In the genomic region with DNA sequence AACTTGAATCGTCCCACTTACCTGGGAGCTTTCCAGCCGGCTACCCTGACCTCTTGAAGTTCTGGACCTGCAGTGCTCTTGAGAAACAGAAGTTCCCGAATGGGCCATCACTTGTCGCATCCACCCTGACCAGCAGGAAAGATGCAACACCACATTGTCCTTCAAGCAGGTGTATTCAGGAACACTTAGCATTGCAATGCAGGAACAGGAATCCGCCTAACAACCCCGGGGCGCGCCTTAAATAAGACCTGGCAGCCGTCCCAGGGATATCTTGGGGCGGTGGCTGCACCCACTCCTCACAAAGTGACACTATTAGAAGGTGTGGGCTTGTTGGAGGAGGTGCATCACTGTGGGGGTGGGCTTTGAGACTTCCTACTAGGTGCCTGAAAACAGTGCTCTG, we compare ENCODE assay signal across 27 mouse cellular contexts. TPM values are rescaled to one million over a fixed set of nuclear protein-coding genes. Genes with fewer than 3 reads are reported as not detected.
DNase-seq lines count a peak whose midpoint lies in the region; TF ChIP-seq lines count a peak whose summit lies in the region.
"Had no signal": no experiment of that assay in that cellular context is flagged by ENCODE, and none has a peak within 500 bp of the region (broad histone marks: within the 10 kb centered on the region; RNA-seq: fewer than 3 reads in every experiment).

No protein-coding gene starts in this region.

- TF ChIP-seq POLR2A in cerebellum, adult 2 months (IDR thresholded peaks at IDR 0.05; ENCODE audit: borderline replicate concordance, insufficient read depth, low read length), result no peak
- no peak for TF ChIP-seq POLR2A in kidney, adult 2 months (IDR thresholded peaks at IDR 0.05; ENCODE audit: low read depth, low read length)

- no peaks in the 10 kb centered on the region; the same call in 1 of the 2 replicates for H3K4me1 ChIP-seq in cerebellum, adult 2 months (ENCODE audit: control insufficient read depth, insufficient read depth, low read length)
- H3K4me1 ChIP-seq in kidney, adult 2 months (ENCODE audit: control insufficient read depth, insufficient read depth, low read length), result no peaks in the 10 kb centered on the region
- H3K4me1 ChIP-seq: forebrain, embryonic 12.5 days; limb, embryonic 12.5 days; midbrain, embryonic 12.5 days; neural tube, embryonic 12.5 days had no signal

- WGBS in cerebellum, adult 2 months, result 97% methylated on average over 10 of the region's 10 CpGs
- 96% methylated on average over 10 of the region's 10 CpGs for WGBS in kidney, adult 2 months

- H3K36me3 ChIP-seq in kidney, adult 2 months (ENCODE audit: control insufficient read depth, insufficient read depth, low read length), result peaks cover 3% of the 10 kb centered on the region

- DNase-seq in cerebellum, adult 2 months, result peak; percentile 1 to 4
- no peak for DNase-seq in cerebellum, postnatal 4 days (ENCODE audit: low spot score in 2 of 2)
- peak; percentile 1 for DNase-seq in kidney, adult 18-20 months
- no peak for DNase-seq in kidney, adult 2 months
- DNase-seq in thymus, postnatal 4 days, result peak; percentile 4
- DNase-seq in thymus, postnatal 36 days, result no peak
- peak; percentile 92 for DNase-seq in ZHBTc4 (ENCODE audit: low read depth, low spot score)
- DNase-seq in left cerebral cortex, adult 18-20 months (ENCODE audit: low spot score in 2 of 2), result no peak
- DNase-seq: adrenal gland, adult 8-10 months; cerebellum, adult 11-12 months; gastrocnemius, postnatal 14 days; heart, adult 2 months; heart, postnatal 4 days; lung, postnatal 36 days; right cerebral cortex, postnatal 4 days; thymus, postnatal 25 days had no signal

- H3K27me3 ChIP-seq in cerebellum, adult 2 months (ENCODE audit: control insufficient read depth, insufficient read depth, low read length), result no peaks in the 10 kb centered on the region
- no peaks in the 10 kb centered on the region for H3K27me3 ChIP-seq in kidney, adult 2 months (replicated peaks; ENCODE audit: control insufficient read depth, insufficient read depth, low read length)
- H3K27me3 ChIP-seq: forebrain, embryonic 12.5 days; heart, embryonic 12.5 days; kidney, embryonic 15.5 days; limb, embryonic 12.5 days; midbrain, embryonic 12.5 days; neural tube, embryonic 12.5 days; Patski had no signal

- no peak overlapping the region for H3K27ac ChIP-seq in cerebellum, adult 2 months (ENCODE audit: insufficient read depth, low read length)
- no peak overlapping the region for H3K27ac ChIP-seq in kidney, adult 2 months (ENCODE audit: insufficient read depth, low read depth, low read length)
- H3K27ac ChIP-seq: forebrain, embryonic 12.5 days; heart, adult 2 months; hindbrain, embryonic 14.5 days; kidney, embryonic 15.5 days; left cerebral cortex, adult 2 months; limb, embryonic 12.5 days; midbrain, embryonic 12.5 days; neural tube, embryonic 12.5 days had no signal

- no peak overlapping the region for H3K4me3 ChIP-seq in cerebellum, adult 2 months (replicated peaks; ENCODE audit: insufficient read depth, low read depth, low read length)
- H3K4me3 ChIP-seq in kidney, adult 2 months (ENCODE audit: insufficient read depth, low read depth, low read length), result no peak overlapping the region
- H3K4me3 ChIP-seq: erythroblast, embryonic 14.5 days; forebrain, embryonic 12.5 days; heart, adult 2 months; heart, embryonic 12.5 days; kidney, embryonic 15.5 days; left cerebral cortex, adult 2 months; limb, embryonic 12.5 days; midbrain, embryonic 12.5 days; myocyte; neural tube, embryonic 12.5 days had no signal

- no peak for TF ChIP-seq CTCF in cerebellum, adult 2 months (IDR thresholded peaks at IDR 0.05; ENCODE audit: borderline replicate concordance, insufficient read depth, low read depth, low read length)
- no peak for TF ChIP-seq CTCF in kidney, adult 2 months (conservative IDR thresholded peaks at IDR 0.05; ENCODE audit: insufficient read depth, insufficient read length, low read depth, low read length)

RNA-seq across cellular contexts. Expression of a gene that starts 6.3 kb away (rescaled TPM):
- polyA plus RNA-seq in cerebellum, adult 2 months (2012; rRNA removed), result 3.8 and 4.2 TPM in 2 replicates
- 0.45 and 0.56 TPM in 2 replicates for polyA plus RNA-seq in kidney, adult 2 months (2012; rRNA removed)
- 1 to 10 TPM; 4.3 to 5.8 TPM for total RNA-seq in left cerebral cortex, adult 18-20 months (2021)

RNA-seq across cellular contexts. Expression of a gene that starts 26.8 kb away (rescaled TPM):
- polyA plus RNA-seq in cerebellum, adult 2 months (2012; rRNA removed), result 121 and 130 TPM in 2 replicates
- polyA plus RNA-seq in kidney, adult 2 months (2012; rRNA removed), result 67.1 and 81.0 TPM in 2 replicates
- total RNA-seq in left cerebral cortex, adult 18-20 months (2021), result 10 to 100 TPM; 44.4 to 46.4 TPM

RNA-seq across cellular contexts. Expression of a gene that starts 27.6 kb away (rescaled TPM):
- 35.4 and 38.5 TPM in 2 replicates for polyA plus RNA-seq in cerebellum, adult 2 months (2012; rRNA removed)
- 16.3 and 19.7 TPM in 2 replicates for polyA plus RNA-seq in kidney, adult 2 months (2012; rRNA removed)
- 10 to 100 TPM; 26.2 to 26.6 TPM for total RNA-seq in left cerebral cortex, adult 18-20 months (2021)

RNA-seq across cellular contexts. Expression of a gene that starts 49.1 kb away (rescaled TPM):
- polyA plus RNA-seq in cerebellum, adult 2 months (2012; rRNA removed), result 3.6 and 3.7 TPM in 2 replicates
- polyA plus RNA-seq in kidney, adult 2 months (2012; rRNA removed), result 1.0 and 1.1 TPM in 2 replicates
- total RNA-seq in left cerebral cortex, adult 18-20 months (2021), result 1 to 10 TPM; 2.6 to 3.3 TPM

RNA-seq across cellular contexts. Expression of a gene that starts 49.4 kb away (rescaled TPM):
- 4.9 and 6.6 TPM in 2 replicates for polyA plus RNA-seq in cerebellum, adult 2 months (2012; rRNA removed)
- polyA plus RNA-seq in kidney, adult 2 months (2012; rRNA removed), result 0.67 and 0.80 TPM in 2 replicates
- total RNA-seq in left cerebral cortex, adult 18-20 months (2021), result 10 to 100 TPM in 1 of 2 experiments, 1 to 10 TPM in 1; 8.6 to 10.6 TPM
- polyA plus RNA-seq: erythroblast, embryonic 14.5 days had no signal

Comparison
In these comparisons a context has a peak if more than half of its experiments do, and no peak if none do; other contexts are left out.
1. DNase-seq: peak in cerebellum, adult 2 months (2 of 2), kidney, adult 18-20 months (single experiment), thymus, postnatal 4 days (single experiment) and ZHBTc4 (single experiment); none in cerebellum, postnatal 4 days (0 of 2), kidney, adult 2 months (single experiment), thymus, postnatal 36 days (0 of 2) and left cerebral cortex, adult 18-20 months (0 of 2).